Mouse (Mus musculus) embryonic facial prominence, embryonic 15.5 days (tissue): ENCODE data around the gene Gm10638. TPM values are rescaled to one million over a fixed set of nuclear protein-coding genes. Genes with fewer than 3 reads are reported as not detected.

Experiments used
- ATAC-seq: fragments of 200-750 bp; cut with Nextera tagmentation; 2 replicates; pipeline ENCODE4 v1.8.0; 2017; ENCODE audit warnings: low read depth, moderate TSS enrichment; ENCODE audit not compliant: insufficient number of reproducible peaks, low FRiP score, low TSS enrichment
- H3K27ac ChIP-seq: fragments of 300-500 bp; sonication (generic); replicated peaks from 2 replicates; pipeline ENCODE4 v1.5.1; 2015; ENCODE audit warnings: mild to moderate bottlenecking, inconsistent platforms
- H3K27me3 ChIP-seq: fragments of 300-500 bp; sonication (generic); 2 replicates; pipeline ENCODE4 v1.6.1; 2015; ENCODE audit warnings: inconsistent platforms
- H3K36me3 ChIP-seq: fragments of 300-500 bp; sonication (generic); 2 replicates; pipeline ENCODE4 v1.6.1; 2015; ENCODE audit warnings: mild to moderate bottlenecking, inconsistent platforms
- H3K4me1 ChIP-seq: fragments of 300-500 bp; sonication (generic); 2 replicates; pipeline ENCODE4 v1.6.1; 2015; ENCODE audit warnings: inconsistent platforms
- H3K4me2 ChIP-seq: fragments of 300-500 bp; sonication (generic); replicated peaks from 2 replicates; pipeline ENCODE4 v1.6.1; 2015; ENCODE audit warnings: mild to moderate bottlenecking, inconsistent platforms
- H3K4me3 ChIP-seq: fragments of 300-500 bp; sonication (generic); replicated peaks from 2 replicates; pipeline ENCODE4 v1.5.1; 2015; ENCODE audit warnings: mild to moderate bottlenecking, inconsistent platforms
- H3K9ac ChIP-seq: fragments of 300-500 bp; sonication (generic); 2 replicates; pipeline ENCODE4 v1.6.1; 2015; ENCODE audit warnings: inconsistent platforms
- H3K9me3 ChIP-seq: fragments of 300-500 bp; sonication (generic); replicated peaks from 2 replicates; pipeline ENCODE4 v1.6.1; 2016; ENCODE audit warnings: inconsistent platforms
- WGBS: fragments of 180-500 bp; shearing (Covaris S2); methylation state at CpG from one replicate; pipeline ENCODE4 v1.1.7; 2015; 5-methylcytosine and 5-hydroxymethylcytosine counted together
- polyA plus RNA-seq: library from polyadenylated mRNA; unstranded; fragments of >200 nt; fragmentation: Nextera tagmentation; extraction: Ambion mirVana; gene quantifications from 2 replicates; pipeline ENCODE4 v1.2.1, GENCODE M21; 2015

Gm10638 gene
- polyA plus RNA-seq, 1 experiment from 2014 or later = 4.2 TPM

DNA sequence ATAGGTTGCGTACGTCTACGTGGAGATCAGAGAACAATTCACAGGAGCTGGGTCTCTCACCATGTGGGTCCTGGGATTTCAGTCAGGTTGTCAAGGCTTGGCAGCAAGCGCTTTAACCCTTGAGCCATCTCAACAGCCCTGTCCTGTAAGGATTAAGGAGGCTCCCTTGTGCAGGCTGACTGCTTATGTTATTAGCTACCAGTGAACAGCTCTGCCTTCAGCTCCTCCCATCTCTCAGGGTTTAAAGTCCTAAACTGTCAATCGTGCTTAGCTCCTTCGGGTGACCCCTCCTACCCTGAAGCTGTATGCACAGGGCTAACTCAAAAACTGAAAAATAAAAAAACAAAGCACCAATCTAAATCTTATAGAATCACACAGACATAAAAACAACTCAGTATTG is 46.0 kb downstream of the Gm10638 start:
- 71% methylated on average over 6 of the region's 6 CpGs for WGBS
- no peak for ATAC-seq
- no peak overlapping the region for H3K27ac ChIP-seq
- no peak overlapping the region for H3K4me2 ChIP-seq
- no peak overlapping the region for H3K9ac ChIP-seq
- no peaks in the 10 kb centered on the region for H3K9me3 ChIP-seq
- peaks cover 13% of the 10 kb centered on the region for H3K4me1 ChIP-seq
- H3K27me3 ChIP-seq = no peaks in the 10 kb centered on the region
- no peaks in the 10 kb centered on the region for H3K36me3 ChIP-seq
- H3K4me3 ChIP-seq = no peak overlapping the region

DNA sequence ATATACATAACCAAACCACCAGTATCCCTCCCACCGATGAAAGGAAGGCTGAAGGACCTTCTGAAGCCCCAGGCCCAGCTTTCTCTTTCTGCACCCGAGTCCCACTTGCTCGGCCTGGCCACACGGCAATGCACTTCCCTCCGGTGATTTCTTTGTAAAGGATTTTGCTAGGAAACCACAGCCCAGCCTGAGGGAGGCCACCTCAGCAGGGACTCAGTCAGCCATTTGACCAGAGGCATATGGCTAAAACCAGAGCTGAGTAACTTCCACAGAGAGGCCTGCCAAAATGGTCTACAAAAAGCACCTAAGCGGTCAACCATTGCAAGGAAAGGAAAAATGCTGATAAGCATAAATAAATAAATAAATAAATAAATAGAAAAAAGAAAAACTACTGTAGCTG is 49.2 kb downstream of the Gm10638 start:
- no peak for ATAC-seq
- no peak overlapping the region for H3K9ac ChIP-seq
- no peak overlapping the region for H3K4me2 ChIP-seq
- H3K27me3 ChIP-seq = no peaks in the 10 kb centered on the region
- no peaks in the 10 kb centered on the region for H3K4me1 ChIP-seq
- 59% methylated on average over 6 of the region's 6 CpGs for WGBS
- H3K4me3 ChIP-seq = no peak overlapping the region
- H3K9me3 ChIP-seq = no peaks in the 10 kb centered on the region
- no peak overlapping the region for H3K27ac ChIP-seq
- no peaks in the 10 kb centered on the region for H3K36me3 ChIP-seq

Other genes starting within 250 kb of the Gm10638 start
- gene Abcc12, start 165.0 kb upstream of the Gm10638 start, polyA plus RNA-seq = 0.41 and 0.51 TPM in 2 replicates
- gene Lonp2, start 121.7 kb upstream of the Gm10638 start, polyA plus RNA-seq = 50.6 and 54.2 TPM in 2 replicates
- 45.7 and 47.9 TPM in 2 replicates for gene Siah1a, start 235 bp downstream of the Gm10638 start, polyA plus RNA-seq
- 9.7 and 10.7 TPM in 2 replicates for gene N4bp1, start 139.6 kb downstream of the Gm10638 start, polyA plus RNA-seq